Mouse (Mus musculus) embryo, embryonic 11 days (tissue): Measurements from ENCODE around the gene Vax2.

Experiments used
- DNase-seq: peaks from one replicate; pipeline ENCODE4 v3.0.0-alpha.2; 2015

Gene Vax2

DNA sequence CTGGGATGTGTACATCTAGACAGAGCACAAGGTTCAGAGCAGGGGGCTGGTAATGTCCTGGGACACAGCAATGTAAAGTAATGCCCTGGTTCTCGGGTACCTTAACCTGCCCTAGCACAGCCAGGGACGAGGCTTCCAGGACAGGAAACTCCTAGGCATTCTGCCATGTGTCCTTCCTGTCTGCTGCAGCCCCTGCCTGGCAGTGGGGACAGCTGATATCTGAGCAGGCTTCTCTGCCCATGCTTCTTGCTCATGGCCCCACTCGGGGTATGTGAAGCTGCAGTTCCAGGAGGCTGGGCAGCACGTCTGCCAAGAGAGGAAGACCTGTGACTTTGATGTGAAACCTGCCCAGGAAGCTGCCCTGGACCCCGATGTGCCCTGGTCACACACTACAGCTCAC is 57.4 kb downstream of the Vax2 start:
- DNase-seq, result no peak

GRCm38 (mm10) chr6:83774126-83774525 is 63.1 kb downstream of the Vax2 start:
- DNase-seq, result no peak

DNA sequence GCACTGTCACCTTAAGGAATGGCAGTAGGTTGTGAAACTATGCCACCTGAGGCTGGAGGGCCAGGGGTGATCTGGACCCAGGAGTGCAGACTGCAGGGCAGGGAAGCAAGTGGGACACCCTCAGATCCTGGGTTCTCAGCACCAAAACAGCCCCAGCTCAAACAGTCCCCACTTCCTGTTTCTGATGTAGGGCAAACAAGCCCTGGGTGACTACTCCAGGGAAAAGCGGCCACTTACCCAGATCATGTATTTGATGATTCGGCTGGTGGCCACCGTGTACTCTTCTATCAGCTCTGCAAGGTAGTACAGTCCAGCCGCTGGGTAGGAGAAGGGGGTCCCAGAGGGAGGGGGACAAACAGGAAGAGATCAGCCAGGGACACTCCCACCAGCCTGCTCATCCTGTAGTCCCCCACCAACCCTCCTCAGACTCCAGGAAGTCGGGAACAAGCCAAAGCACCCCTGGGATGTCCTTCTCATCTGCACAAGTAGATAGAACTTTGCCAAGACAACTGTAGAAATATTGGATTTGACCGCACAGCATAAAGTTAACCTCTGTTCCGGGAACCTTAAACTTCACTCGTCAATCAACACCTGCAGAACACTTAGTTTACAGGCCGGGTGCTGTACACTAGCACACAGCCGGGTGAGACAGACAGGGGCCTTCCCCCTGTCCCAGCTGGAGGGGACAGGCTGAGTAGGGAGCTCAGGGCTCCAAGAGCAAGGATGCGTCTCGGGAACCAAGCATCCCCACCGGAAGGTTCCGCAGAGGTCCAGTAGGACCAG is 63.9 kb downstream of the Vax2 start:
- DNase-seq, result peak; percentile 45

DNA sequence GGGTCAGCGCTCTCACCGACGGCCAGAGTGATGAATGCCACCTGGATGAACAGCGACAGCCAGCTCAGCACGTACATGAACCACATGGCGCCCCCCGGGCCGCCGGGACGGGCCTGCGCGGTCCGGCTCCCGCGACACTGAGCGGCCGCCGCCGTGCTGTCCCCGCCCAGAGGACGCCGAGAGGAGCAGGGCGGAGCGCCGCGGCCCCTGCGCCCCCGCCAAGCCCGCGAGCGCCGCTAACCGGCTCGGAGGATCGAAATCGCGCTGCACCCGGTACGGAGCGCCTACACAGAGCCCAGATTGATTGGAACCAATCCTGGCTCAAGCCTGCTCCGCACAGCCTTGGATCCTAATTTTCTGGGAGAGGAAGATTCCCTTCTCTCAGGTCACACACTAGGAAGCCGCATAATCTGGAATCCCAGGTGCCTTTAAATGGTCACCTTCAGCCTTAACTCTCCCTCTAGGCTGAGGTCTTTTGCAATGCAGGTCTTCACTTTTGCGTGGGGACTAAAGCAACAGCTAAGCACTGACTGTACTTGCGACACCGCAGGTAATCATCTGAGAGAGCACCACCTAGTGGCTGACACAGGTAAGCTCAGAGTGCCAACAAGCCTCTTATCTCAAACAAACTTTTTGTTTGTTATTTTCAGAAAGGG is 64.7 kb downstream of the Vax2 start, which contains the start of gene Tex261:
Tex261 (minus strand) TSS at position 176 of the 656 bp plus-strand sequence.
- peak; percentile 94 for DNase-seq

GRCm38 (mm10) chr6:83778306-83778705 is 67.2 kb downstream of the Vax2 start:
- DNase-seq, result no peak

GRCm38 (mm10) chr6:83779026-83779425 is 68.0 kb downstream of the Vax2 start:
- DNase-seq, result peak; percentile 65

DNA sequence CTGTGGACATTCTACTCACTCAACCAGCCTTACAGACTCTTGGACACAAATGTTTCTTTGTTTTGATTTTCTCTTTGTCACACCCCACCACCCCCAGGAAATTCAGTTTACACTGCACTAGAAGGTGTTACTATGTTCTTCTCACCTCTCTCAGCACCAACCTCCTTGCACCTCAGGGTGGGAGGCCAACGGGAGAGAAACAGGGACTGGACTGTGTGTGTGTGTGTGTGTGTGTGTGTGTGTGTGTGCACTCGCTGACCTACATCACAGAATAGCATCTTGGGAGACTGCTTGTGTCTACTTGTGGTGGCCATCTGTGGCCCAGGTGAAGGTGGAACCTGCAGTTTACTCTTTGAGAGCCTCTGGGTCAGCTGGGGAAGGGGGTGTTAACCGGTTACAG is 75.4 kb downstream of the Vax2 start:
- DNase-seq, result no peak
